Mouse (Mus musculus): ENCODE data around the gene Trpv3.

- TF ChIP-seq CTCF (IDR thresholded peaks at IDR 0.05; ENCODE audit: extremely low read depth, insufficient read length, insufficient replicate concordance, low read depth, low read length) (no peak), POLR2A (IDR thresholded peaks at IDR 0.05; ENCODE audit: low read depth, low read length) (no peak)
Observed at GRCm38 (mm10) chr11:73333357-73333756, 66.2 kb downstream of the Trpv3 start.
